Comparison of ENCODE assay signal across 28 mouse cellular contexts in genomic region chr13:97527958-97528357, GRCm38 (mm10).
"Had no signal": no experiment of that assay in that cellular context is flagged by ENCODE, and none has a peak within 500 bp of the region (broad histone marks: within the 10 kb centered on the region; RNA-seq: fewer than 3 reads in every experiment).

No protein-coding gene starts in this region.

- H3K27me3 ChIP-seq: limb, embryonic 12.5 days; limb, embryonic 13.5 days; limb, embryonic 15.5 days; liver, embryonic 12.5 days; liver, embryonic 13.5 days; liver, embryonic 15.5 days; lung, embryonic 15.5 days; midbrain, embryonic 13.5 days; midbrain, embryonic 15.5 days; neural tube, embryonic 12.5 days had no signal

- H3K9ac ChIP-seq: limb, embryonic 12.5 days; limb, embryonic 13.5 days; limb, embryonic 15.5 days; liver, embryonic 12.5 days; liver, embryonic 13.5 days; liver, embryonic 14.5 days; liver, embryonic 15.5 days; liver, postnatal 0 days; lung, embryonic 14.5 days; lung, embryonic 15.5 days; midbrain, embryonic 12.5 days; midbrain, embryonic 13.5 days; midbrain, embryonic 15.5 days; neural tube, embryonic 12.5 days had no signal

- H3K4me1 ChIP-seq: liver, embryonic 13.5 days; liver, embryonic 15.5 days; megakaryocyte, embryonic 14.5 days had no signal

- DNase-seq: left cerebral cortex, postnatal 4 days; liver, embryonic 13.5 days; liver, postnatal 0 days; lung, adult 18-20 months; lung, adult 2 months; lung, embryonic 14.5 days; lung, postnatal 10 days; lung, postnatal 14 days; lung, postnatal 36 days; lung, postnatal 4 days; midbrain, embryonic 14.5 days had no signal

- H3K36me3 ChIP-seq: limb, embryonic 10.5 days; limb, embryonic 12.5 days; limb, embryonic 13.5 days; limb, embryonic 15.5 days; liver, embryonic 12.5 days; liver, embryonic 13.5 days; liver, embryonic 15.5 days; lung, embryonic 15.5 days; midbrain, embryonic 10.5 days; midbrain, embryonic 12.5 days; midbrain, embryonic 13.5 days; midbrain, embryonic 15.5 days; neural tube, embryonic 12.5 days had no signal

- H3K4me3 ChIP-seq: left cerebral cortex, adult 2 months; limb, embryonic 10.5 days; limb, embryonic 12.5 days; limb, embryonic 13.5 days; limb, embryonic 15.5 days; liver, embryonic 12.5 days; liver, embryonic 13.5 days; liver, embryonic 15.5 days; lung, embryonic 15.5 days; megakaryocyte, embryonic 14.5 days; midbrain, embryonic 10.5 days; midbrain, embryonic 12.5 days; midbrain, embryonic 13.5 days; midbrain, embryonic 15.5 days; myocyte; neural tube, embryonic 12.5 days had no signal

- H3K27ac ChIP-seq: left cerebral cortex, adult 2 months; limb, embryonic 12.5 days; limb, embryonic 13.5 days; limb, embryonic 15.5 days; liver, embryonic 12.5 days; liver, embryonic 13.5 days; liver, embryonic 14.5 days; liver, embryonic 15.5 days; lung, embryonic 15.5 days; macrophage; midbrain, embryonic 10.5 days; midbrain, embryonic 12.5 days; midbrain, embryonic 13.5 days; midbrain, embryonic 15.5 days; neural tube, embryonic 12.5 days had no signal
